Mouse (Mus musculus): ENCODE measurements around the gene Tmub2. TPM values are rescaled to one million over a fixed set of nuclear protein-coding genes. Genes with fewer than 3 reads are reported as not detected.

Tmub2 gene
- polyA plus RNA-seq, 1 experiment from 2014 or later, result 20.8 TPM

DNA sequence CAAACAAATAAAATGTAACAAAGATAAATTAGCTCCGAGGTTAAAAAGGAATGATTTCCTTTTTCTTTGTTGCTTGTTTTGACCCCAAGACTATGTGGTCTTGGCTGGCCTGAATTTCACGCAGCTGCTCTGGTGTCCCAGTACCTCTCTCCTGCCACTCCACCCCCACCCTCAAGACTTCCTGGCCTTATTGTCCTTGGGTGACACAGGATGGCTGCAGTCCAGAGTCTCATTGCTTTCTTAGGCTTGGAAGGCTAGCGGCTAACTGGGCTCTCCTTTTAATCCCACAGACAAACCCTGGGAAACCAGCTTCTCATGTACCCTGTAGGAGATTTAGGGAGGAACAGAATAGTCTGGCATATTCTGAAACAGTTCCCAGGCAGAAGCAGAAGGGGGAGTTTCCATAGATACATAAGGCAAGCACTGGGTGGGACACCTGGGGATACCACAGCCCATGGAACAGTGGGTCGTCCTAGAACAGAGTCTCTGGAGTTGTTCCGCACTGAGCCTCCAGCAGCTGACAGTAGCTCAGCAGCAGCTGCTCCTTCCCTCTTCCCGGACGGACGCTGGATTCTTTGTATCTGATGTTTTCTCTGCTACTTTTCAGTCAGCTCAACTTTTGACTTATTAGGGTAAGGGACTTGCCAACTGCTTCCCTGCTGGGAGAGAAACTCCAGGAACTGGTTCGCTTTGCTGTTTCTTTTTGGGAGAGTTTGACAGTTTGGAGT is 50.4 kb downstream of the Tmub2 start:
- 47% methylated on average over 9 of the region's 9 CpGs for WGBS (ENCODE audit: insufficient replicate concordance)
- no peak for ATAC-seq
- Histone ChIP-seq H3K36me3 (replicated peaks; ENCODE audit: insufficient read depth, low read length) (no peaks in the 10 kb centered on the region), H3K4me1 (ENCODE audit: insufficient read depth) (no peaks in the 10 kb centered on the region), H3K4me2 (ENCODE audit: low read depth, low read length) (no peak overlapping the region), H3K27ac (ENCODE audit: low read depth) (no peak overlapping the region), H3K4me3 (ENCODE audit: low read depth, low read length) (no peak overlapping the region), H3K9me3 (ENCODE audit: low read length) (no peaks in the 10 kb centered on the region; the same call in 1 of the 2 replicates), H3K27me3 (ENCODE audit: insufficient read depth, low read length) (no peaks in the 10 kb centered on the region), H3K9ac (replicated peaks) (no peak overlapping the region)
- TF ChIP-seq EP300 (IDR thresholded peaks at IDR 0.05; ENCODE audit: low read depth), result no peak
- no peak for TF ChIP-seq CTCF (IDR thresholded peaks at IDR 0.05; ENCODE audit: low read depth)
- no peak for DNase-seq

GRCm38 (mm10) chr11:102336191-102336590 is 51.5 kb downstream of the Tmub2 start:
- DNase-seq (no peak), ATAC-seq (no peak)
- TF ChIP-seq EP300 (IDR thresholded peaks at IDR 0.05; ENCODE audit: low read depth), result no peak
- no peak overlapping the region for H3K9ac ChIP-seq (replicated peaks)
- H3K4me1 ChIP-seq (ENCODE audit: insufficient read depth), result no peaks in the 10 kb centered on the region
- no peaks in the 10 kb centered on the region for H3K36me3 ChIP-seq (replicated peaks; ENCODE audit: insufficient read depth, low read length)
- H3K27me3 ChIP-seq (ENCODE audit: insufficient read depth, low read length), result no peaks in the 10 kb centered on the region
- H3K4me2 ChIP-seq (ENCODE audit: low read depth, low read length), result no peak overlapping the region
- no peaks in the 10 kb centered on the region; the same call in 1 of the 2 replicates for H3K9me3 ChIP-seq (ENCODE audit: low read length)
- 67% methylated on average over 1 of the region's 1 CpGs for WGBS (ENCODE audit: insufficient replicate concordance)
- H3K27ac ChIP-seq (ENCODE audit: low read depth), result no peak overlapping the region
- H3K4me3 ChIP-seq (ENCODE audit: low read depth, low read length), result no peak overlapping the region

DNA sequence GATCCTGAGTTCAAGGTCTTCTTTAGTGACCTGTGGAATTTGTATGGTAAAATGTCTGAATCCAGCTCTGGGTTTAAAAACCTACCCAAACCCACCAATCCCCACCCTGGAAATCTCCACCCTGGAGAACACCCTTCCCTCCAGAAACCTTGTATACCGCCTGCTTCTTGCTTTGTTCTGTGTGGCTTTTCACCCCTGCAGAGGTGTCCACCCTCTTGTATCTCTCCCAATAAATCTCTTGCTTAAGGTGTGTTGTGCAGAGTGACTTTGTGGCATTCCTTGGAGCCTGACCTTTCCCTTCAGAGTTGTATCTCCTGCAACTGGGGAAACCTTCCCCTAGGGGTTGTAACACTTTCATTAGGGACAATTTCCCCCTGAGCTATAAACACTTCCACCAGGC is 53.2 kb downstream of the Tmub2 start:
- H3K4me3 ChIP-seq (ENCODE audit: low read depth, low read length), result no peak overlapping the region

DNA sequence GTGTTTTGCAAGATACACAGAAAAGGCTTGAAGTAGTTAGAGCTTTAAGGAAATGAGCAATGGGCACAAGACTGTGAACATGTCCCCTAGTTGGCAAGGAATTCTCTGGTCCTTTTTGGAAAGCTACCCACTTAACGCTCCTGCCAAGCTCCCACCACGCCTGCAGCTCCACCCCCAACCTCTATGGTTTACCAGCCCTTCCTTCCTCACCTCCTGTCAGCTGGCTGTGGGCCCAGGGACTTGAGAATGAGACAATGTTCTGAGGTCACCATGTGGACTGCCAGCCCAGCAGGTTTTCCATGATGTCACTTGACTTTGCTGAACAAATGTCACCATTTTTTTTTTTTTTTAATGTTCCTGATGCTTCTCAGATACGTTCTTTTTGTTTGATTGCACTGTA is 53.8 kb downstream of the Tmub2 start:
- Histone ChIP-seq H3K4me2 (ENCODE audit: low read depth, low read length) (no peak overlapping the region), H3K36me3 (replicated peaks; ENCODE audit: insufficient read depth, low read length) (no peaks in the 10 kb centered on the region), H3K27ac (ENCODE audit: low read depth) (no peak overlapping the region), H3K9me3 (ENCODE audit: low read length) (no peaks in the 10 kb centered on the region; the same call in 1 of the 2 replicates), H3K9ac (replicated peaks) (no peak overlapping the region), H3K4me3 (ENCODE audit: low read depth, low read length) (no peak overlapping the region), H3K27me3 (ENCODE audit: insufficient read depth, low read length) (no peaks in the 10 kb centered on the region), H3K4me1 (ENCODE audit: insufficient read depth) (no peaks in the 10 kb centered on the region)
- DNase-seq (peak; percentile 23), ATAC-seq (no peak)
- WGBS (ENCODE audit: insufficient replicate concordance), result 24% methylated on average over 3 of the region's 3 CpGs
- TF ChIP-seq CTCF (IDR thresholded peaks at IDR 0.05; ENCODE audit: low read depth) (no peak), EP300 (IDR thresholded peaks at IDR 0.05; ENCODE audit: low read depth) (no peak)

More for the DNA sequence above, 53.2 kb downstream of the Tmub2 start:
- Histone ChIP-seq H3K27me3 (ENCODE audit: insufficient read depth, low read length) (no peaks in the 10 kb centered on the region), H3K9me3 (ENCODE audit: low read length) (no peaks in the 10 kb centered on the region; the same call in 1 of the 2 replicates), H3K4me1 (ENCODE audit: insufficient read depth) (no peaks in the 10 kb centered on the region), H3K4me2 (ENCODE audit: low read depth, low read length) (no peak overlapping the region), H3K27ac (ENCODE audit: low read depth) (no peak overlapping the region), H3K9ac (replicated peaks) (no peak overlapping the region), H3K36me3 (replicated peaks; ENCODE audit: insufficient read depth, low read length) (no peaks in the 10 kb centered on the region)
- ATAC-seq, result no peak
- no peak for DNase-seq
- TF ChIP-seq CTCF (IDR thresholded peaks at IDR 0.05; ENCODE audit: low read depth) (no peak), EP300 (IDR thresholded peaks at IDR 0.05; ENCODE audit: low read depth) (no peak)
- 75% methylated on average over 1 of the region's 1 CpGs for WGBS (ENCODE audit: insufficient replicate concordance)

Other genes starting within 250 kb of the Tmub2 start
- gene Cd300lg, start 243.4 kb upstream of the Tmub2 start, polyA plus RNA-seq (2015; fragmentation: Nextera tagmentation; extraction: Ambion mirVana), result 1.8 and 2.3 TPM in 2 replicates
- 3.9 and 4.4 TPM in 2 replicates for gene Mpp2, start 196.4 kb upstream of the Tmub2 start, polyA plus RNA-seq (2015; fragmentation: Nextera tagmentation; extraction: Ambion mirVana)
- 0.72 TPM in 1 of 2 replicates, not detected in the other for gene Ppy, start 183.6 kb upstream of the Tmub2 start, polyA plus RNA-seq (2015; fragmentation: Nextera tagmentation; extraction: Ambion mirVana)
- gene Pyy, start 177.1 kb upstream of the Tmub2 start, polyA plus RNA-seq (2015; fragmentation: Nextera tagmentation; extraction: Ambion mirVana), result 1.8 TPM in 1 of 2 replicates, not detected in the other
- gene Nags, start 139.4 kb upstream of the Tmub2 start, polyA plus RNA-seq (2015; fragmentation: Nextera tagmentation; extraction: Ambion mirVana), result 18.5 and 25.1 TPM in 2 replicates
- 5.8 and 6.4 TPM in 2 replicates for gene Tmem101, start 128.5 kb upstream of the Tmub2 start, polyA plus RNA-seq (2015; fragmentation: Nextera tagmentation; extraction: Ambion mirVana)
- gene Lsm12, start 99.6 kb upstream of the Tmub2 start, polyA plus RNA-seq (2015; fragmentation: Nextera tagmentation; extraction: Ambion mirVana), result 52.2 and 55.0 TPM in 2 replicates
- gene G6pc3, start 95.3 kb upstream of the Tmub2 start, polyA plus RNA-seq (2015; fragmentation: Nextera tagmentation; extraction: Ambion mirVana), result 6.7 and 6.8 TPM in 2 replicates
- 17.7 and 17.8 TPM in 2 replicates for gene Hdac5, start 54.8 kb upstream of the Tmub2 start, polyA plus RNA-seq (2015; fragmentation: Nextera tagmentation; extraction: Ambion mirVana)
- 4.7 and 4.9 TPM in 2 replicates for gene BC030867, start 36.0 kb upstream of the Tmub2 start, polyA plus RNA-seq (2015; fragmentation: Nextera tagmentation; extraction: Ambion mirVana)
- not detected in 2 replicates for gene Asb16, start 16.2 kb upstream of the Tmub2 start, polyA plus RNA-seq (2015; fragmentation: Nextera tagmentation; extraction: Ambion mirVana)
- 4.5 and 4.6 TPM in 2 replicates for gene Atxn7l3, start 11.7 kb downstream of the Tmub2 start, polyA plus RNA-seq (2015; fragmentation: Nextera tagmentation; extraction: Ambion mirVana)
- gene Ubtf, start 34.8 kb downstream of the Tmub2 start, polyA plus RNA-seq (2015; fragmentation: Nextera tagmentation; extraction: Ambion mirVana), result 32.4 and 32.5 TPM in 2 replicates
- 311 and 329 TPM in 2 replicates for gene Slc4a1, start 81.3 kb downstream of the Tmub2 start, polyA plus RNA-seq (2015; fragmentation: Nextera tagmentation; extraction: Ambion mirVana)
- 1.8 and 2.4 TPM in 2 replicates for gene Rundc3a, start 108.5 kb downstream of the Tmub2 start, polyA plus RNA-seq (2015; fragmentation: Nextera tagmentation; extraction: Ambion mirVana)
- gene Slc25a39, start 123.0 kb downstream of the Tmub2 start, polyA plus RNA-seq (2015; fragmentation: Nextera tagmentation; extraction: Ambion mirVana), result 510 and 522 TPM in 2 replicates
- 156 and 161 TPM in 2 replicates for gene Grn, start 145.4 kb downstream of the Tmub2 start, polyA plus RNA-seq (2015; fragmentation: Nextera tagmentation; extraction: Ambion mirVana)
- 0.23 and 0.72 TPM in 2 replicates for gene Fam171a2, start 162.8 kb downstream of the Tmub2 start, polyA plus RNA-seq (2015; fragmentation: Nextera tagmentation; extraction: Ambion mirVana)
- gene Itga2b, start 185.2 kb downstream of the Tmub2 start, polyA plus RNA-seq (2015; fragmentation: Nextera tagmentation; extraction: Ambion mirVana), result 41.0 and 44.8 TPM in 2 replicates